Mouse (Mus musculus) G1E (cell line): ENCODE results near the gene Nlrx1.

ENCODE experiments used
- CTCF ChIP-seq: IDR thresholded peaks from 2 replicates; pipeline ENCODE4 v1.5.1; 2012; ENCODE audit warnings: low read depth, low read length, inconsistent platforms, mixed read lengths
- GATA1 ChIP-seq: IDR thresholded peaks from 2 replicates; pipeline ENCODE4 v1.6.1; 2012; ENCODE audit warnings: borderline replicate concordance, low read length, inconsistent platforms, mixed read lengths
- GATA2 ChIP-seq: IDR thresholded peaks from 2 replicates; pipeline ENCODE4 v1.6.1; 2012; ENCODE audit warnings: low read depth, low read length, inconsistent platforms, borderline replicate concordance
- POLR2AphosphoS5 ChIP-seq: IDR thresholded peaks from 2 replicates; pipeline ENCODE4 v1.6.1; 2012; ENCODE audit warnings: low read depth, low read length, inconsistent platforms; ENCODE audit not compliant: insufficient replicate concordance
- TAL1 ChIP-seq: conservative IDR thresholded peaks from 2 replicates; pipeline ENCODE4 v1.6.1; 2012; ENCODE audit warnings: low read depth, low read length, inconsistent platforms, mixed read lengths

DNA sequence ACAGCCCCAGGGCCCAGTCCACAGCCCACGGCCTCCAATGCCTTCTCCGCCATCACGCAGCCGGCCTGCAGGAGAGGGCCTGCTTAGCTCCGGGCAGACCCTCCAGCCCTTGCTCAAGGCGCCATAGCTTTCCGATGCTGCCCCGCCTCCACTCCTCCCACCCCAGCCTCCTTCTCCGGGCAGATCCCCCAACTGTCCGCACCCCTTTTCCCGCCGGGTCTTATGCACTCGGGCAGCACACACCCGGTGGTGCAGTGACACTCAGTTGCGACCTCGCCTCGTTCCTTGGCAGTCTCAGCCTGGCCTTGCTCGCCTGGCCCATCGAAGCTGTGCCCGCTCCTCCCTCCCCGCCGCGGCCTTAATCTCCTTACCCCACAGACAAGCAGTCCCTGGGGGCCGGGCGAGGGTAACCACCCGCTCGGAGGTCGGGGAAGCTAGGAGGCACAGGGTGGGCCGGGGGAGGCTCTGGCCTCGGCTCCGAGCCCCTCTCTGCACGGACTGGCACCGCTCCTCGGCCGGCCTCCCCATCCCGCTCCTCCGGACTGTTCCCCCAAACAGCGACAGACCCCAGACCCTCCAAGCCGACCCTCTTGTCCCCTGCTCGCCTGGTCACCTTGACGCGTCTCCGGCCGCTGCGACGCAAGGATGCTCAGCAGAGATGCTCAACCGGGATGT lies 19.1 kb upstream of the Nlrx1 start:
- TF ChIP-seq CTCF (no peak), POLR2AphosphoS5 (no peak), TAL1 (no peak), GATA2 (no peak), GATA1 (no peak)
